Mouse (Mus musculus) layer of hippocampus, adult 9-11 months (tissue): ENCODE measurements at regions not wholly inside any gene's neighbourhood (a gene's known extent, or its start where the extent isn't known, plus 50 kb on each side); places are given as distances from the start of the nearest gene placed in this dataset.
A peak's percentile ranks its signal among the peaks of the same experiment; 100 is the strongest.

Experiments
- DNase-seq: peaks from one replicate; pipeline ENCODE4 v3.0.0; 2022

GRCm38 (mm10) chr9:47401511-47401910 lies 128.5 kb upstream of the Cadm1 start:
- DNase-seq, result no peak

- DNase-seq, result no peak
Observed at GRCm38 (mm10) chr9:47403317-47403716, 126.7 kb upstream of the Cadm1 start.

- no peak for DNase-seq
Observed at GRCm38 (mm10) chr9:47404821-47405220, 125.2 kb upstream of the Cadm1 start.

- no peak for DNase-seq
Observed at GRCm38 (mm10) chr9:47405547-47405946, 124.4 kb upstream of the Cadm1 start.

GRCm38 (mm10) chr9:47407007-47407670 lies 122.8 kb upstream of the Cadm1 start:
- DNase-seq, result peak; percentile 26

GRCm38 (mm10) chr9:47408061-47408460 lies 121.9 kb upstream of the Cadm1 start:
- no peak for DNase-seq

GRCm38 (mm10) chr9:47409579-47409978 lies 120.4 kb upstream of the Cadm1 start:
- DNase-seq, result no peak

- DNase-seq, result no peak
Observed at GRCm38 (mm10) chr9:47412786-47413185, 117.2 kb upstream of the Cadm1 start.

GRCm38 (mm10) chr9:47414350-47414988 lies 115.5 kb upstream of the Cadm1 start:
- DNase-seq, result no peak

- peak; percentile 33 for DNase-seq
Observed at GRCm38 (mm10) chr9:47422151-47422599, 107.8 kb upstream of the Cadm1 start.

GRCm38 (mm10) chr9:47422741-47423461 lies 107.1 kb upstream of the Cadm1 start:
- DNase-seq, result peak; percentile 78

- DNase-seq, result no peak
Observed at GRCm38 (mm10) chr9:47423462-47423832, 106.5 kb upstream of the Cadm1 start.

GRCm38 (mm10) chr9:47424191-47424590 lies 105.8 kb upstream of the Cadm1 start:
- no peak for DNase-seq

- DNase-seq, result no peak
Observed at GRCm38 (mm10) chr9:47426712-47427111, 103.3 kb upstream of the Cadm1 start.

GRCm38 (mm10) chr9:47428710-47429341 lies 101.1 kb upstream of the Cadm1 start:
- no peak for DNase-seq

- no peak for DNase-seq
Observed at GRCm38 (mm10) chr9:47429691-47430090, 100.3 kb upstream of the Cadm1 start.

- DNase-seq, result no peak
Observed at GRCm38 (mm10) chr9:47432715-47433114, 97.3 kb upstream of the Cadm1 start.

GRCm38 (mm10) chr9:47433185-47433584 lies 96.8 kb upstream of the Cadm1 start:
- DNase-seq, result no peak

- DNase-seq, result no peak
Observed at GRCm38 (mm10) chr9:47434091-47434490, 95.9 kb upstream of the Cadm1 start.

- DNase-seq, result no peak
Observed at GRCm38 (mm10) chr9:47438976-47439375, 91.0 kb upstream of the Cadm1 start.

GRCm38 (mm10) chr9:47439506-47439905 lies 90.5 kb upstream of the Cadm1 start:
- DNase-seq, result no peak

- no peak for DNase-seq
Observed at GRCm38 (mm10) chr9:47440128-47440527, 89.8 kb upstream of the Cadm1 start.

- DNase-seq, result no peak
Observed at GRCm38 (mm10) chr9:47441155-47441554, 88.8 kb upstream of the Cadm1 start.

- no peak for DNase-seq
Observed at GRCm38 (mm10) chr9:47444168-47444567, 85.8 kb upstream of the Cadm1 start.
